Mouse (Mus musculus): ENCODE measurements around the gene Tbl3. TPM values are rescaled to one million over a fixed set of nuclear protein-coding genes. Genes with fewer than 3 reads are reported as not detected.

The Tbl3 gene
- polyA plus RNA-seq, 1 experiment from 2014 or later = 47.4 TPM

DNA sequence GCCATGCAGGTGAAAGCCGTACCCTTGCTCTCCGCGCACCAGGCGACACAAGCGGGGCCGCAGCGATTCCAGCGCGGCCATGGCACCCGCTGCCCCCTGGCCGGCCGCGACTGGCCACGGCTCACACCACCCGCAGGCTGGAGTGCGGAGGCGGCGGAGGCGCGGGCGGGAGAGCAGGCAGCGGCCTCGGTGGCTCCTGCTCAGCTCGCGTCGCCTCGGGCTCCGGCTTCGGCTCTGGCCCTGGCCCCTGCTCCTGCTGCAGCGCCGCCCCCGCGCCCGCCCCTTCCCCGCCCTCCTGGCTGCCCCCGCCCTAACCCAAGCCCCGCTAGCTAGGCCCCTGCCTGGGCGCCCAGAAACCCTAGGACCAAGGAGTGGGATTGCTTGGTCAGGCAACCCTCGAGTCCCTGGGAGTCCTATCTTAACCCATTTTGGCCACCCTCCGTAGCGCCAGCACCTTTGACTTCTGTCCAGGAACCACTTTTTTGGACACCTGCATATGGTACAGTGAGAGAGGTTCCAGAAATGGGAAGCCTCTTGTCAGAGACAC is 57.3 kb downstream of the Tbl3 start, which contains the start of gene Slc9a3r2:
TSS of gene Slc9a3r2 (minus strand) at position 258 of the 547 bp plus-strand sequence.
- Histone ChIP-seq H3K27ac (replicated peaks) (peak within 1 kb of the TSS; percentile 72), H3K4me1 (peaks cover 41% of the 10 kb centered on the region), H3K9ac (peak within 1 kb of the TSS; percentile 94), H3K4me2 (peak within 1 kb of the TSS; percentile 98), H3K9me3 (no peaks in the 10 kb centered on the region), H3K27me3 (replicated peaks) (peaks cover 46% of the 10 kb centered on the region), H3K4me3 (peak within 1 kb of the TSS; percentile 74), H3K36me3 (no peaks in the 10 kb centered on the region)
- 1% methylated on average over 30 of the region's 41 CpGs for WGBS
- no peak for ATAC-seq (ENCODE audit: extremely low read depth, insufficient number of reproducible peaks, low FRiP score, low TSS enrichment)

DNA sequence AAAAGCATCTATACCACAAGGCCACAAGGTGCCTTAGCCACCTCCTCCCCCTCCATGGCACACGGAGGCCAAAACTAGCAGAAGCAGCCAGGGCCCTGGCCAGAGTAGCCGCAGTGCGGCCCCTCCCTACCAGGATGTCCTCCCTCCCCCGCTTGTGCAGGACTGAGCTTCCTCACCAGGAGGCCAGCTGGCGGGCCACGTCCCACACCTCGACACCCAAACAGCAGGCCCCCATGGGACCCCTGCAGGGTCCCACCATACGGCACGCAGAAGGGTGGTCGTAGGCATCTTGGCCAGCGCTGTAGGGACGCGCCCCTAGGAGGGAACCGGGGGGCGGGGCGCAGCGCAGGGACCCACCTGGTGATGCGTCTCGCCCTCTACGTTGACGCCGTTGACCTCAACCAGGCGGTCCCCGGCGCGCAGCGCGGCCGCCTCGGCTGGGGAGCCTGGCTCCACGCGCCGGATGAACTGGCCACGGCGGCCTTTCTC is 57.8 kb downstream of the Tbl3 start:
- WGBS = 2% methylated on average over 35 of the region's 35 CpGs
- Histone ChIP-seq H3K27me3 (replicated peaks) (peaks cover 42% of the 10 kb centered on the region), H3K4me2 (peak overlapping the region; percentile 98), H3K9me3 (no peaks in the 10 kb centered on the region), H3K9ac (peak overlapping the region; percentile 94), H3K36me3 (no peaks in the 10 kb centered on the region), H3K4me3 (peak overlapping the region; percentile 74), H3K4me1 (peaks cover 47% of the 10 kb centered on the region), H3K27ac (replicated peaks) (peak overlapping the region; percentile 72)
- no peak for ATAC-seq (ENCODE audit: extremely low read depth, insufficient number of reproducible peaks, low FRiP score, low TSS enrichment)

DNA sequence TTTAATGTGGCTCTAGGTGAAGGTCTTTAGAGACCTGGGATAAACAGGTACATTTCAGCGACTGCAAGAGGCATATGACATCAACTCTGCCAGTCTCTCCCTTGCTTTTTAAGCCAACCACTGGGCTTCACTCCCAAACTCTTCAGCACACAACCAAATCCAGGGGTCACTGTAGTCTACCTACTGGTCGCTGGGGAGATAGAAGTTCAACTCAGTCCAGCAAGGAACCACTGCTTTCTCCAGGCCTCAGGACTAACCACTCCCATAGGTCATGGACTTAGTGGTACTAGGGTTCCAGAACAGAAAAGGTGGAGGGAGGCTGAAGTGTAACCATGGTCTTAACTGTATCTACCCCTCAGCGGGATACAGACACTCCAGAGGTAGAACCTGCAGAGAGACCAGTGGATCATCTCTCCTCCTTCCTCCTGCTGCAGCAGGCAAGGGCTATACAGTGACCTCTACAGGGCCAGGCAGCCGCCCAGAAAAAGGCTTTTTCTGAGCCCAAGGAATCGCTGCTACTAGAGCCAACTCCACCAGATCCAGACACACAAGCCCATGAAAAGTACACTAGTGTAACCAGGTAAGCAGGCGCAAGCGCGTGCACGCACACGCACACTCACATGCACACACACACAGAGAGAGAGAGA is 58.6 kb downstream of the Tbl3 start:
- Histone ChIP-seq H3K9ac (peak overlapping the region; percentile 94), H3K4me3 (peak overlapping the region; percentile 74), H3K4me2 (peak overlapping the region; percentile 98), H3K9me3 (no peaks in the 10 kb centered on the region), H3K27ac (replicated peaks) (peak overlapping the region; percentile 72; the same call in 1 of the 2 replicates), H3K36me3 (no peaks in the 10 kb centered on the region), H3K27me3 (replicated peaks) (peaks cover 39% of the 10 kb centered on the region), H3K4me1 (peaks cover 54% of the 10 kb centered on the region)
- WGBS = 72% methylated on average over 10 of the region's 10 CpGs
- no peak for ATAC-seq (ENCODE audit: extremely low read depth, insufficient number of reproducible peaks, low FRiP score, low TSS enrichment)

Other genes with a start within 250 kb of the Tbl3 start
- gene E4f1, start 237.3 kb downstream of the Tbl3 start, polyA plus RNA-seq (2015; fragmentation: Nextera tagmentation; extraction: Ambion mirVana) = 24.5 and 25.9 TPM in 2 replicates
- gene Pgp, start 237.3 kb downstream of the Tbl3 start, polyA plus RNA-seq (2015; fragmentation: Nextera tagmentation; extraction: Ambion mirVana) = 61.3 and 66.8 TPM in 2 replicates
- 0.27 TPM in 1 of 2 replicates, not detected in the other for gene Bricd5, start 233.8 kb downstream of the Tbl3 start, polyA plus RNA-seq (2015; fragmentation: Nextera tagmentation; extraction: Ambion mirVana)
- gene Mlst8, start 228.6 kb downstream of the Tbl3 start, polyA plus RNA-seq (2015; fragmentation: Nextera tagmentation; extraction: Ambion mirVana) = 18.1 TPM in 2 replicates
- gene Caskin1, start 219.1 kb downstream of the Tbl3 start, polyA plus RNA-seq (2015; fragmentation: Nextera tagmentation; extraction: Ambion mirVana) = 0.55 and 0.76 TPM in 2 replicates
- gene Traf7, start 179.7 kb downstream of the Tbl3 start, polyA plus RNA-seq (2015; fragmentation: Nextera tagmentation; extraction: Ambion mirVana) = 72.5 and 76.1 TPM in 2 replicates
- 1.0 and 1.4 TPM in 2 replicates for gene Rab26, start 173.4 kb downstream of the Tbl3 start, polyA plus RNA-seq (2015; fragmentation: Nextera tagmentation; extraction: Ambion mirVana)
- gene Pkd1, start 157.8 kb downstream of the Tbl3 start, polyA plus RNA-seq (2015; fragmentation: Nextera tagmentation; extraction: Ambion mirVana) = 10.9 and 14.2 TPM in 2 replicates
- 43.4 and 47.9 TPM in 2 replicates for gene Tsc2, start 75.0 kb downstream of the Tbl3 start, polyA plus RNA-seq (2015; fragmentation: Nextera tagmentation; extraction: Ambion mirVana)
- 9.6 and 9.8 TPM in 2 replicates for gene Nthl1, start 75.0 kb downstream of the Tbl3 start, polyA plus RNA-seq (2015; fragmentation: Nextera tagmentation; extraction: Ambion mirVana)
- 46.8 and 51.1 TPM in 2 replicates for gene Slc9a3r2, start 57.3 kb downstream of the Tbl3 start, polyA plus RNA-seq (2015; fragmentation: Nextera tagmentation; extraction: Ambion mirVana)
- not detected in 2 replicates for gene Npw, start 49.2 kb downstream of the Tbl3 start, polyA plus RNA-seq (2015; fragmentation: Nextera tagmentation; extraction: Ambion mirVana)
- gene Zfp598, start 38.0 kb downstream of the Tbl3 start, polyA plus RNA-seq (2015; fragmentation: Nextera tagmentation; extraction: Ambion mirVana) = 15.1 and 15.8 TPM in 2 replicates
- gene Syngr3, start 17.7 kb downstream of the Tbl3 start, polyA plus RNA-seq (2015; fragmentation: Nextera tagmentation; extraction: Ambion mirVana) = 0.59 and 0.83 TPM in 2 replicates
- gene Gfer, start 11.5 kb downstream of the Tbl3 start, polyA plus RNA-seq (2015; fragmentation: Nextera tagmentation; extraction: Ambion mirVana) = 31.4 and 31.9 TPM in 2 replicates
- 1.1 TPM in 2 replicates for gene Noxo1, start 11.4 kb downstream of the Tbl3 start, polyA plus RNA-seq (2015; fragmentation: Nextera tagmentation; extraction: Ambion mirVana)
- gene Rnf151, start 10.4 kb upstream of the Tbl3 start, polyA plus RNA-seq (2015; fragmentation: Nextera tagmentation; extraction: Ambion mirVana) = not detected in 2 replicates
- 903 and 1,010 TPM in 2 replicates for gene Rps2, start 10.5 kb upstream of the Tbl3 start, polyA plus RNA-seq (2015; fragmentation: Nextera tagmentation; extraction: Ambion mirVana)
- 344 and 399 TPM in 2 replicates for gene Ndufb10, start 16.8 kb upstream of the Tbl3 start, polyA plus RNA-seq (2015; fragmentation: Nextera tagmentation; extraction: Ambion mirVana)
- gene Rpl3l, start 20.2 kb upstream of the Tbl3 start, polyA plus RNA-seq (2015; fragmentation: Nextera tagmentation; extraction: Ambion mirVana) = 0.68 and 1.1 TPM in 2 replicates
- gene Msrb1, start 29.0 kb upstream of the Tbl3 start, polyA plus RNA-seq (2015; fragmentation: Nextera tagmentation; extraction: Ambion mirVana) = 18.0 and 20.4 TPM in 2 replicates
- gene Hs3st6, start 45.3 kb upstream of the Tbl3 start, polyA plus RNA-seq (2015; fragmentation: Nextera tagmentation; extraction: Ambion mirVana) = 0.24 and 0.59 TPM in 2 replicates
- not detected in 2 replicates for gene Meiob, start 96.6 kb upstream of the Tbl3 start, polyA plus RNA-seq (2015; fragmentation: Nextera tagmentation; extraction: Ambion mirVana)
- gene Hagh, start 132.5 kb upstream of the Tbl3 start, polyA plus RNA-seq (2015; fragmentation: Nextera tagmentation; extraction: Ambion mirVana) = 47.3 and 54.5 TPM in 2 replicates
- 36.9 and 39.7 TPM in 2 replicates for gene Fahd1, start 142.7 kb upstream of the Tbl3 start, polyA plus RNA-seq (2015; fragmentation: Nextera tagmentation; extraction: Ambion mirVana)
- gene Igfals, start 158.3 kb upstream of the Tbl3 start, polyA plus RNA-seq (2015; fragmentation: Nextera tagmentation; extraction: Ambion mirVana) = 0.11 and 0.50 TPM in 2 replicates
- gene Nubp2, start 178.7 kb upstream of the Tbl3 start, polyA plus RNA-seq (2015; fragmentation: Nextera tagmentation; extraction: Ambion mirVana) = 36.1 and 41.4 TPM in 2 replicates
- 27.8 and 29.9 TPM in 2 replicates for gene Spsb3, start 179.0 kb upstream of the Tbl3 start, polyA plus RNA-seq (2015; fragmentation: Nextera tagmentation; extraction: Ambion mirVana)
- gene Eme2, start 187.4 kb upstream of the Tbl3 start, polyA plus RNA-seq (2015; fragmentation: Nextera tagmentation; extraction: Ambion mirVana) = 20.7 and 22.5 TPM in 2 replicates
- 79.2 and 81.5 TPM in 2 replicates for gene Mrps34, start 187.5 kb upstream of the Tbl3 start, polyA plus RNA-seq (2015; fragmentation: Nextera tagmentation; extraction: Ambion mirVana)
- 32.0 and 41.0 TPM in 2 replicates for gene Nme3, start 188.8 kb upstream of the Tbl3 start, polyA plus RNA-seq (2015; fragmentation: Nextera tagmentation; extraction: Ambion mirVana)
- 24.1 and 25.2 TPM in 2 replicates for gene Mapk8ip3, start 229.3 kb upstream of the Tbl3 start, polyA plus RNA-seq (2015; fragmentation: Nextera tagmentation; extraction: Ambion mirVana)

Measured in heart, embryonic 13.5 days (tissue).